Mouse (Mus musculus): ENCODE measurements around the gene Gm18596.

DNA sequence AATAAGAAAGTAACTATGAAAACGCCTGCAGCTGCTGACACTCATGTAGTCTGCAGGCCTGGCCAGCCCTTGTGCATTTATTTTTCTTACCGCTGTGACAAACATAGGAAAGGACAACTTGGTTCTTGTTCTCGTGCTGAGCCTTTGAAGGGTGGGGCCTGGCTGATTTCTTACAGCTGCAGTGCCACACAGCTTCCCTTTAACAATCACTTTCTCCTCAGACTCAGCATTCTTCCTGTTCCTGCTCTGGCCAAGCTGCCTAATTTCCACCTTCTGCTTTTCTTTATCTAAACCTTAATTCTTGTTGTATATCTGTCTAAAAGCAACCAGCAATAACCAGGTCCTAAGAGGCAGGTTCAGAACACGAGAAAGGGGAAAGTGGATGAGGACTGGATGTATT, 28.7 kb downstream of the Gm18596 start:
- TF ChIP-seq POLR2A (IDR thresholded peaks at IDR 0.05; ENCODE audit: borderline replicate concordance, control insufficient read depth, low read depth, low read length), result no peak
- TF ChIP-seq CTCF (IDR thresholded peaks at IDR 0.05; ENCODE audit: control insufficient read depth, insufficient read depth, low read length), result no peak
